Mouse (Mus musculus) Patski (cell line): ENCODE results near the gene Jph3. TPM values are rescaled to one million over a fixed set of nuclear protein-coding genes. Genes with fewer than 3 reads are reported as not detected.

Experiments used
- ATAC-seq: fragments of 100-300 bp; one replicate; pipeline ENCODE4 v1.8.0; 2021
- CTCF ChIA-PET: fragments of 350-600 bp; sonication (Branson Sonifier 250); formaldehyde crosslinking; loops from one replicate; lab custom pipeline; 2022; ENCODE audit warnings: inconsistent platforms; lab: Charles Lee
- POLR2A ChIA-PET: fragments of 350-600 bp; sonication (Branson Sonifier 250); formaldehyde crosslinking; loops from one replicate; lab custom pipeline; 2022; ENCODE audit warnings: antibody characterized with exemption, inconsistent platforms; lab: Charles Lee
- DNase-seq: peaks from one replicate; pipeline ENCODE4 v3.0.0-alpha.2; 2011; ENCODE audit warnings: low read depth, low spot score
- H3K27me3 ChIP-seq: fragments of 371-371 bp; one replicate; pipeline ENCODE4 v1.5.1; 2021
- CTCF ChIP-seq: fragments of 100-300 bp; IDR thresholded peaks from one replicate; pipeline ENCODE4 v1.5.1; 2021
- in situ Hi-C: fragments of 300-500 bp; cut with MboI; formaldehyde crosslinking; loops from 3 replicates; pipeline ENCODE4 v1.11.1; 2018; ENCODE audit warnings: low pct_unique_long_range_greater_than_20kb, mixed read lengths
- polyA plus RNA-seq: library from polyadenylated mRNA; unstranded; gene quantifications from one replicate; pipeline ENCODE4 v1.2.3, GENCODE M21; 2021

The Jph3 gene
- polyA plus RNA-seq, 1 experiment from 2014 or later = 0.04 TPM

DNA sequence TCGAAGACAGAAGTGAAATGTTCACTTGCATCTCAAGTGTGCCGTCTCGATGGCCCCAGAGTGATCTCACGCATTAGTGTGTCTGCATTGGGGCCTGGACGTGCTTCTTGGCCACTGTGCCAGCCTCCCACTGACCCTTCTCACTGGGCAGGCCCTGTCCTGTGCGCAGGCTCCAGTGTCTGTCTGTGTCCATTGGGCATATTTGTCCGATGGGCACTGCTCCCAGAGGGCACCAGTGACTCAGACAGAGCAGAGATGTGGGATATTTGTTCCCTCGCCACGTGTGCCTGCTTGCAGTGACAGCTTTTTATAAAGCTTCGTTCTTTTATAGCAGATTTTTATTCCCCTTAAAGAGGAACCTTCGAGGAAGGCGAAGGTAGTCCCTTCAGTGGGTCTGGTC, 44.5 kb downstream of the Jph3 start:
- CTCF ChIA-PET = no interaction called here

GRCm38 (mm10) chr8:121782493-121782892, 53.1 kb downstream of the Jph3 start:
- in situ Hi-C loops = no loop called here
- POLR2A ChIA-PET = no interaction called here
- peaks cover 52% of the 10 kb centered on the region for H3K27me3 ChIP-seq

More for the DNA sequence above, 44.5 kb downstream of the Jph3 start:
- POLR2A ChIA-PET = no interaction called here
- no peak for DNase-seq
- no peak for TF ChIP-seq CTCF
- peaks cover 55% of the 10 kb centered on the region for H3K27me3 ChIP-seq
- ATAC-seq = no peak
- in situ Hi-C loops = no loop called here

GRCm38 (mm10) chr8:121786542-121786941, 57.1 kb downstream of the Jph3 start:
- DNase-seq (no peak), ATAC-seq (peak; percentile 15)
- ChIA-PET POLR2A (interaction anchor here (0.6 to 0.8 kb wide), 2 partner anchors 8 to 15 kb away, joined by 3 to 5 read pairs; no protein-coding TSS in a partner anchor), CTCF (no interaction called here)
- in situ Hi-C loops = no loop called here
- no peak for TF ChIP-seq CTCF
- peaks cover 36% of the 10 kb centered on the region for H3K27me3 ChIP-seq

More at GRCm38 (mm10) chr8:121782493-121782892, 53.1 kb downstream of the Jph3 start:
- ATAC-seq (no peak), DNase-seq (no peak)
- CTCF ChIA-PET = no interaction called here
- TF ChIP-seq CTCF = no peak

DNA sequence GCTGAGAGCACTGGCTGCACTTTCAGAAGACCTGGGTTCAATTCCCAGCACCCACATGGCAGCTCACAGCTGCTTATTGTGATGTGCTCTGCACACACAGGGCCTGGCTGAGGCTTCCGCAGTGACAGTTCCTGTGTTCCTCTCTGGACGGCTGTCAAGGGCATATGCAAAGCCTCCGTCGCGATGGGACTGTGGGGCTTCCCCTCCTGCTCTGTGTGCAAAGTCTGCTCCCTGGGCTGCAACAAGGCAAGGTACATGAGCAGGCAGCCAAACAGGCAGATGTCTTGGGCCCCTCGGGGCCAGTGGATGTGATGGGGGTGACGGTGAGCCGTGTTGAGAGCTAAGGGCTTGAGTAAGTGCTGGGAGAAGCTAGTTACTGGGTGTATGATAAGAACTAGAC, 59.4 kb downstream of the Jph3 start:
- ATAC-seq (no peak), DNase-seq (no peak)
- ChIA-PET CTCF (no interaction called here), POLR2A (no interaction called here)
- in situ Hi-C loops = no loop called here
- H3K27me3 ChIP-seq = peaks cover 22% of the 10 kb centered on the region
- TF ChIP-seq CTCF = no peak

DNA sequence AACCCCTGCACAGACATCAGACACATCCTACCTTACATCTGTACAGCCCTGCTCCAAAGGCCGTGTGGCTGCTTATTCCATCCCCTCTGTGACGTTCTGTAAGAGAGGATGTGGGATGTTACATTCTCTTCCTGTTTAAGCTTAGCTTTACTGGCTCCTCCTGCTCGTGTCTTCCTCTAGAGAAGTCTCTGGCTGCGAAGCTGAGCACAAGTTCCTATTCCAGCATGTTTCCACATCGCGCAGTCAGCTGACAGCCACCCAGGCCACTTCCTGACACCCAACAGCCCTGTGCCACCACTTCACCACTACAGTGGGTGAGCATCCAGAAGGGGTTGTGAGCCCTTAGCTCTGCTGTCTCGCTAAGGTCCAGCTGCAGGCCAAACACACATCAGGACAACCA, 62.7 kb downstream of the Jph3 start:
- POLR2A ChIA-PET = no interaction called here
- ATAC-seq (no peak), DNase-seq (no peak)
- in situ Hi-C loops = no loop called here
- CTCF ChIA-PET = no interaction called here
- TF ChIP-seq CTCF = no peak
- no peaks in the 10 kb centered on the region for H3K27me3 ChIP-seq

- no peaks in the 10 kb centered on the region for H3K27me3 ChIP-seq
- in situ Hi-C loops = no loop called here
- DNase-seq = no peak
- ChIA-PET POLR2A (no interaction called here), CTCF (no interaction called here)
- ATAC-seq = no peak
- TF ChIP-seq CTCF = no peak
Measured at GRCm38 (mm10) chr8:121792627-121793026, 63.2 kb downstream of the Jph3 start.

DNA sequence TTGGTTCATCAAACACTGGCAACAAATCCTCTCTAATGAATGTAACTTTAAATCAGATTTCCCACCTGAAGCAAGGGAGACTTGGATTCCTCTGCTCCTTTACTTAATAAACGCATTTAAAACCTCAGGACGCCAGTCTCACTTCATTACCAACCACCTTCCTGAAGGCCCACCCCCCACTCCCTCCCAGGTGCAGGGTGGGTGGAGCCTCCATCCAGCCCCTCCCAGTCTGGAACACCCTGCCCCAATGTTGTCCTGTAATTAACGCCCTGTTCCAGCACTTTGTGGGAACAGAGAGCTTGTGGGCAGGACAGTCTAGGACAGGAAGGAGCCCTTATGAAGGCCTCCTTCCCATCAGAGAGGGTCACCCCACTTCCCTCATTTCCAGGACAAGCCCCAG, 64.7 kb downstream of the Jph3 start:
- TF ChIP-seq CTCF = no peak
- in situ Hi-C loops = no loop called here
- ChIA-PET CTCF (no interaction called here), POLR2A (no interaction called here)
- no peaks in the 10 kb centered on the region for H3K27me3 ChIP-seq
- DNase-seq = no peak
- ATAC-seq = no peak

- ChIA-PET CTCF (no interaction called here), POLR2A (no interaction called here)
- DNase-seq (no peak), ATAC-seq (no peak)
- H3K27me3 ChIP-seq = no peaks in the 10 kb centered on the region
- in situ Hi-C loops = no loop called here
- no peak for TF ChIP-seq CTCF
Measured at GRCm38 (mm10) chr8:121795461-121795860, 66.0 kb downstream of the Jph3 start.

DNA sequence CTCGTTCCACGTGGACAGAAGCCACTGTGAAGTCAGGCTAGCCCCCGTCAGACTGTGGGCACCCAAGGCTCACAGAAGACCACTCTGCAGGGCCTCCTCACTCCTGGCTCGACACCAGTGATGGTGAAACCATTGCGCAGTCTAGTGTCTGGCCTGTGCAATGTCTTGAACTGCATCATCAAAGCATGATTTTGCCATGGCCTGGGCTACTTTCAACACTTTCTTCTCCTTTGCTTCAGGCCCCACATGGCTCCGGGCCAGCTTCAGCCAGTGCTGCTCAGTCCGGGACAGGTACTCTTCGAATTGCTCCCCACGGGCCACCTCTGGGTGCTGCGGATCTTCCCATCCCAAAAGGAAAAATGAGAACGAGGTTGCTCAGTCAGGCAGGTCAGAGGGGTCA, 67.0 kb downstream of the Jph3 start:
- DNase-seq (no peak), ATAC-seq (no peak)
- CTCF ChIA-PET = no interaction called here
- POLR2A ChIA-PET = no interaction called here
- in situ Hi-C loops = no loop called here
- TF ChIP-seq CTCF = no peak
- H3K27me3 ChIP-seq = no peaks in the 10 kb centered on the region

- in situ Hi-C loops = no loop called here
- ATAC-seq = no peak
- POLR2A ChIA-PET = no interaction called here
- no peak for TF ChIP-seq CTCF
- no peaks in the 10 kb centered on the region for H3K27me3 ChIP-seq
- no peak for DNase-seq
- CTCF ChIA-PET = interaction anchor here (0.8 kb wide), 1 partner anchor 8 kb away, joined by 3 read pairs; no protein-coding TSS in a partner anchor
Measured at GRCm38 (mm10) chr8:121798401-121798800, 69.0 kb downstream of the Jph3 start.

GRCm38 (mm10) chr8:121804829-121805228, 75.4 kb downstream of the Jph3 start:
- POLR2A ChIA-PET = no interaction called here
- in situ Hi-C loops = no loop called here
- ATAC-seq = no peak
- CTCF ChIA-PET = no interaction called here
- no peak for TF ChIP-seq CTCF
- no peak for DNase-seq
- H3K27me3 ChIP-seq = no peaks in the 10 kb centered on the region

DNA sequence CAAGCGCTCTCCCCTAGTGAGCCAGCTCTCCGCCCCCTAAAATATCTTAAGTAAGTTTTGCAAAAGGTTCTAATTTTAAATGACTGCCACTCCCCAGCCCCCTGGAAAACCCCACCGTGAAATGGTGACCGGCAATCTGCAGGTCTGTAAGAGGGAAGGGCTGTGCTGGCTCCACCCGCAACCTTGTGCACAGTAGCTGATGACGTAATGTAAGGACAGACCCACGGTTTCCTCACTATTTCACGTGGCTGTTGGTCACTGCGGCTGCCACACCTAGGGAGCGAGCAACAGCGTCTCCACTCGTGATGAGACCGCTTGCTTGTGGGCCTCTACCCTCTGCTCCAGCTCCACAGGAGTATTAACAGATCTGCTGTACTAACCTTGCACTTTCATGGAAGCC, 76.7 kb downstream of the Jph3 start:
- POLR2A ChIA-PET = no interaction called here
- no peak for ATAC-seq
- CTCF ChIA-PET = interaction anchor here (1.3 kb wide), 1 partner anchor 90 kb away, joined by 3 read pairs; no protein-coding TSS in a partner anchor
- in situ Hi-C loops = no loop called here
- H3K27me3 ChIP-seq = no peaks in the 10 kb centered on the region
- TF ChIP-seq CTCF = no peak
- no peak for DNase-seq
